Mouse (Mus musculus): ENCODE measurements around the gene Ppp4r3a. TPM values are rescaled to one million over a fixed set of nuclear protein-coding genes. Genes with fewer than 3 reads are reported as not detected.
"Not testable (repeated sequence)": the region's sequence is repeated elsewhere in the genome, so short reads cannot be mapped to it uniquely, and the experiment has no call there.

The Ppp4r3a gene
- polyA plus RNA-seq, 1 experiment from 2014 or later = 27.7 TPM

GRCm38 (mm10) chr12:101016412-101016928, 67.0 kb downstream of the Ppp4r3a start:
- Histone ChIP-seq H3K9me3 (ENCODE audit: control insufficient read depth, low read length) (no peaks in the 10 kb centered on the region), H3K27ac (ENCODE audit: low read depth, low read length) (no peak overlapping the region), H3K4me3 (ENCODE audit: low read depth, low read length) (no peak overlapping the region), H3K27me3 (ENCODE audit: control insufficient read depth, insufficient read depth, low read length) (no peaks in the 10 kb centered on the region), H3K4me2 (ENCODE audit: low read depth, low read length) (no peak overlapping the region), H3K9ac (replicated peaks; ENCODE audit: low read depth, low read length) (no peak overlapping the region), H3K4me1 (ENCODE audit: control insufficient read depth, insufficient read depth, low read length) (peaks cover 24% of the 10 kb centered on the region), H3K36me3 (ENCODE audit: control insufficient read depth, insufficient read depth, low read length) (0 out of 2 replicates have a peak, but pooled peaks cover under 1% of the 10 kb centered on the region)
- 40% methylated on average over 5 of the region's 5 CpGs for WGBS
- ATAC-seq (ENCODE audit: low read depth) = no peak

- Histone ChIP-seq H3K9me3 (ENCODE audit: control insufficient read depth, low read length) (no peaks in the 10 kb centered on the region), H3K27me3 (ENCODE audit: control insufficient read depth, insufficient read depth, low read length) (no peaks in the 10 kb centered on the region), H3K36me3 (ENCODE audit: control insufficient read depth, insufficient read depth, low read length) (no peaks in the 10 kb centered on the region), H3K27ac (ENCODE audit: low read depth, low read length) (no peak overlapping the region), H3K9ac (replicated peaks; ENCODE audit: low read depth, low read length) (no peak overlapping the region), H3K4me2 (ENCODE audit: low read depth, low read length) (no peak overlapping the region), H3K4me3 (ENCODE audit: low read depth, low read length) (no peak overlapping the region), H3K4me1 (ENCODE audit: control insufficient read depth, insufficient read depth, low read length) (peaks cover 24% of the 10 kb centered on the region)
- ATAC-seq (ENCODE audit: low read depth) = no peak
- 38% methylated on average over 4 of the region's 4 CpGs for WGBS
Observed at GRCm38 (mm10) chr12:101015926-101016325, 67.6 kb downstream of the Ppp4r3a start.

DNA sequence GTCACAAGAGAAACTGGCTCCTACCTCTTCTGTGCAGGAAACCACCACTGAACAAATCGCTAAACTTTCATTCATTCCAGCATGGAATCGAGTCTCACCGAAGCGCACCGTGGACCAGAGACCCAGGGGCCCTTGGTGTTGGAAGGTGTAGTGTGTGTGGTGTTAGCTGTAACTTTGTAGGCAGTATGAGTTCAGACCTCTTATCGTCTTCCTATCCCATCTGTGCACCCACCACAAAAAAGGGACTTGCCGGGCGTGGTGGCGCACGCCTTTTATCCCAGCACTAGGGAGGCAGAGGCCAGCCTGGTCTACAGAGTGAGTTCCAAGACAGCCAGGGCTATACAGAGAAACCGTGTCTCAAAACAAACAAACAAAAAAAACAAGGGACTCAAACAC, 68.3 kb downstream of the Ppp4r3a start:
- H3K4me2 ChIP-seq (ENCODE audit: low read depth, low read length) = no peak overlapping the region
- WGBS = 83% methylated on average over 11 of the region's 11 CpGs
- H3K9me3 ChIP-seq (ENCODE audit: control insufficient read depth, low read length) = no peaks in the 10 kb centered on the region
- H3K36me3 ChIP-seq (ENCODE audit: control insufficient read depth, insufficient read depth, low read length) = no peaks in the 10 kb centered on the region
- H3K27me3 ChIP-seq (ENCODE audit: control insufficient read depth, insufficient read depth, low read length) = no peaks in the 10 kb centered on the region
- peaks cover 24% of the 10 kb centered on the region for H3K4me1 ChIP-seq (ENCODE audit: control insufficient read depth, insufficient read depth, low read length)
- no peak for ATAC-seq (ENCODE audit: low read depth)
- H3K4me3 ChIP-seq (ENCODE audit: low read depth, low read length) = no peak overlapping the region
- no peak overlapping the region for H3K9ac ChIP-seq (replicated peaks; ENCODE audit: low read depth, low read length)
- H3K27ac ChIP-seq (ENCODE audit: low read depth, low read length) = no peak overlapping the region

DNA sequence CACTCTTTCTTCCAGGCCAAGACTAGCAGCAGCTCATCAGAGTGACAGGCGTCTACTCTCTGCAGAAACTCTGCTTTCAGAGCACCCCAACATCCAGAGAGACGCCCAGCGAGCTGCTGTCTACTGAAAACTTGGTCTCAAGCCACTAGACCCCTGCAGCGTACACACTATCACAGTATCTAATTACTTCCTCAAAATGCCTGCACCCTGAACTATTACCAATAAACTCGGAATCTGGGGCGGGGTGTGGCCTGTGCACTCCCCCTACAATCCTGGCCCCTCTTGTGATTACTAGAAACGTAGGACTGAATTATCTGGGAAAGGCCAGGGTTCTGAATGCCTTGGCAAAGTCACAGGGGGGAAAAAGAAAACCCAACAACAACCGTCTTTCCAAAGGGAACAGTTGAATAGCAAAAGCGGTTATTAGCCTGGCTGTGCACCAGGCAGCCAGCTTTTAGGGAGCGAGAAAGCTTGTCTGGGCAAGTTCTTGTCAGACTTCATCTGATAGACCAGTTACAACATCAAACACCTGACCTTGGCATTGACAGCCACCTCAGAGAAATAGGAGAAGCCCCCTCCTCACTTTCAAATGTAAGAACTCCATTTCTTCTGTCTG, 68.8 kb downstream of the Ppp4r3a start:
- Histone ChIP-seq H3K4me1 (ENCODE audit: control insufficient read depth, insufficient read depth, low read length) (peaks cover 24% of the 10 kb centered on the region), H3K4me3 (ENCODE audit: low read depth, low read length) (no peak overlapping the region), H3K4me2 (ENCODE audit: low read depth, low read length) (no peak overlapping the region), H3K27ac (ENCODE audit: low read depth, low read length) (no peak overlapping the region), H3K27me3 (ENCODE audit: control insufficient read depth, insufficient read depth, low read length) (no peaks in the 10 kb centered on the region), H3K36me3 (ENCODE audit: control insufficient read depth, insufficient read depth, low read length) (no peaks in the 10 kb centered on the region), H3K9me3 (ENCODE audit: control insufficient read depth, low read length) (no peaks in the 10 kb centered on the region), H3K9ac (replicated peaks; ENCODE audit: low read depth, low read length) (no peak overlapping the region)
- ATAC-seq (ENCODE audit: low read depth) = no peak
- 67% methylated on average over 10 of the region's 10 CpGs for WGBS

DNA sequence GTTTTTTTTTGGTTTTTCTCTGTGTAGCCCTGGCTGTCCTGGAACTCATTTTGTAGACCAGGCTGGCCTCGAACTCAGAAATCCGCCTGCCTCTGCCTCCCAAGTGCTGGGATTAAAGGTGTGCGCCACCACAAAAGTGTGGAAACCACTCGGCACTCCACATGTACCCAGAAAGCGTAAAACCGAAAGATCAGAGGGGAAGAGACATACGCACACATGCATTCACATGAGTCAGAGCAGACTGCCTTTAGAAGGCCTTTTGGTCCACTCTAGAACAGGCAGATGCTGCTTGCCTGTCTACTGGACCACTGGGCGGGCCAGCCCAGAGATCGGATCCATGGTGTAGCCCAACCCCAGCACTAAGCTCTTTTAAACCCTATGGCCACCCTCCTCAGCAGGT, 69.8 kb downstream of the Ppp4r3a start:
- not testable (repeated sequence) for H3K9ac ChIP-seq (replicated peaks; ENCODE audit: low read depth, low read length); H3K27ac ChIP-seq (ENCODE audit: low read depth, low read length); ATAC-seq (ENCODE audit: low read depth); H3K4me3 ChIP-seq (ENCODE audit: low read depth, low read length); H3K4me2 ChIP-seq (ENCODE audit: low read depth, low read length); H3K9me3 ChIP-seq (ENCODE audit: control insufficient read depth, low read length); H3K27me3 ChIP-seq (ENCODE audit: control insufficient read depth, insufficient read depth, low read length); H3K36me3 ChIP-seq (ENCODE audit: control insufficient read depth, insufficient read depth, low read length)
- WGBS = 94% methylated on average over 9 of the region's 9 CpGs
- H3K4me1 ChIP-seq (ENCODE audit: control insufficient read depth, insufficient read depth, low read length) = peaks cover 22% of the 10 kb centered on the region

- no peak overlapping the region for H3K4me2 ChIP-seq (ENCODE audit: low read depth, low read length)
- no peak overlapping the region for H3K4me3 ChIP-seq (ENCODE audit: low read depth, low read length)
- no peak overlapping the region for H3K9ac ChIP-seq (replicated peaks; ENCODE audit: low read depth, low read length)
- peaks cover 21% of the 10 kb centered on the region for H3K4me1 ChIP-seq (ENCODE audit: control insufficient read depth, insufficient read depth, low read length)
- no peaks in the 10 kb centered on the region for H3K27me3 ChIP-seq (ENCODE audit: control insufficient read depth, insufficient read depth, low read length)
- WGBS = 45% methylated on average over 8 of the region's 8 CpGs
- no peak overlapping the region for H3K27ac ChIP-seq (ENCODE audit: low read depth, low read length)
- no peaks in the 10 kb centered on the region for H3K36me3 ChIP-seq (ENCODE audit: control insufficient read depth, insufficient read depth, low read length)
- ATAC-seq (ENCODE audit: low read depth) = no peak
- H3K9me3 ChIP-seq (ENCODE audit: control insufficient read depth, low read length) = no peaks in the 10 kb centered on the region
Observed at GRCm38 (mm10) chr12:101013078-101013665, 70.3 kb downstream of the Ppp4r3a start.

DNA sequence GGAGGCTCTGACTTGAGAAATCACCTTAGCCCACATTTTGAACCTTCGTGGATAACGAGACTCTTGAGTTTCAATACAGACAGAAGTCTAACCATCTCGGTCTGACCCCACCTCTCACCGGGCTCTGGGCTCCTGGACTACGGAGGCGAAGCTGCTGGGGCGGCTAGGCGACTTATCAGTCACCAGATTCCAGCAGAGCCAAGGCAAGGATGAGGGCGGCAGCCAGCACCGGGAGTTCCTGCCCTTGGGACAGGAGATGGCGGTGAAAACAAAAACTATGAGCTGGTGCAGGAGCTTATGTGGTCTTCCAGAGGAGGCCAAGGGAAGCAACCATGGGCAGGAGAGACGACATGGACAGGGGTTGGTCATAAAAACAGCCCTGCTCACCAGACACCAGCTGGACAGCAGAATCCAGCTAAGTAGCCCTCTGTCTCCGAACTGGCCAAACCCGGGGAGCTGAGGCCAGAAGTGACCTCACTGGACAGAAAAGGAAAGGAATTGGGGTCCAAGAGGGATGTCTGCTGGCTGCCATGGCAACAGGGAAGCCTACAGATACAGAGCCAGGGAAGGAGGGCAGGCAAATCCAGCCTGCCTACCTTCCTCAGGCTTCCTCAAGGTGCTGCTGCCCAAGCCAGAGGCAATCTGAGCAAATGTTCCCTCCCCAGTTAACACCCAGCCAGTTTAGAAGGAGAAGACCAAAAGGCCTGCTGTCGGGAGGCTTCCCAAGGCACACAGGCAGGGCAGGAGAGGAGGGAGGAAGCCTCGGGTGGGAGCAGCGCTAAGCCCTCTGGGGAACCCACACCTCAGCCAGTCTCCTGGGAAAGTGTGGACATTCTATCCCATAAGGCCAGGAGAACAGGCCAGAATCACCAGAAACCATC, 71.1 kb downstream of the Ppp4r3a start:
- WGBS = 45% methylated on average over 17 of the region's 17 CpGs
- H3K27me3 ChIP-seq (ENCODE audit: control insufficient read depth, insufficient read depth, low read length) = no peaks in the 10 kb centered on the region
- ATAC-seq (ENCODE audit: low read depth) = no peak
- no peaks in the 10 kb centered on the region for H3K9me3 ChIP-seq (ENCODE audit: control insufficient read depth, low read length)
- H3K4me3 ChIP-seq (ENCODE audit: low read depth, low read length) = no peak overlapping the region
- H3K9ac ChIP-seq (replicated peaks; ENCODE audit: low read depth, low read length) = no peak overlapping the region
- no peaks in the 10 kb centered on the region for H3K36me3 ChIP-seq (ENCODE audit: control insufficient read depth, insufficient read depth, low read length)
- no peak overlapping the region for H3K4me2 ChIP-seq (ENCODE audit: low read depth, low read length)
- H3K4me1 ChIP-seq (ENCODE audit: control insufficient read depth, insufficient read depth, low read length) = peaks cover 22% of the 10 kb centered on the region
- H3K27ac ChIP-seq (ENCODE audit: low read depth, low read length) = no peak overlapping the region

GRCm38 (mm10) chr12:101011017-101011416, 72.5 kb downstream of the Ppp4r3a start:
- 90% methylated on average over 7 of the region's 7 CpGs for WGBS

More at GRCm38 (mm10) chr12:101011017-101011416, 72.5 kb downstream of the Ppp4r3a start:
- Histone ChIP-seq H3K36me3 (ENCODE audit: control insufficient read depth, insufficient read depth, low read length) (no peaks in the 10 kb centered on the region), H3K9ac (replicated peaks; ENCODE audit: low read depth, low read length) (no peak overlapping the region), H3K4me3 (ENCODE audit: low read depth, low read length) (no peak overlapping the region), H3K27ac (ENCODE audit: low read depth, low read length) (no peak overlapping the region), H3K9me3 (ENCODE audit: control insufficient read depth, low read length) (no peaks in the 10 kb centered on the region), H3K27me3 (ENCODE audit: control insufficient read depth, insufficient read depth, low read length) (no peaks in the 10 kb centered on the region), H3K4me2 (ENCODE audit: low read depth, low read length) (no peak overlapping the region), H3K4me1 (ENCODE audit: control insufficient read depth, insufficient read depth, low read length) (peaks cover 20% of the 10 kb centered on the region)
- ATAC-seq (ENCODE audit: low read depth) = no peak

All from neural tube, embryonic 14.5 days (tissue).